Mouse (Mus musculus) NIH3T3 (cell line): ENCODE data around the gene Gm10130.
"Not testable (repeated sequence)": the region's sequence is repeated elsewhere in the genome, so short reads cannot be mapped to it uniquely, and the experiment has no call there.

Source experiments
- DNase-seq: peaks from one replicate; pipeline ENCODE4 v3.0.0-alpha.2; 2012; ENCODE audit warnings: low read depth

Gm10130 gene

DNA sequence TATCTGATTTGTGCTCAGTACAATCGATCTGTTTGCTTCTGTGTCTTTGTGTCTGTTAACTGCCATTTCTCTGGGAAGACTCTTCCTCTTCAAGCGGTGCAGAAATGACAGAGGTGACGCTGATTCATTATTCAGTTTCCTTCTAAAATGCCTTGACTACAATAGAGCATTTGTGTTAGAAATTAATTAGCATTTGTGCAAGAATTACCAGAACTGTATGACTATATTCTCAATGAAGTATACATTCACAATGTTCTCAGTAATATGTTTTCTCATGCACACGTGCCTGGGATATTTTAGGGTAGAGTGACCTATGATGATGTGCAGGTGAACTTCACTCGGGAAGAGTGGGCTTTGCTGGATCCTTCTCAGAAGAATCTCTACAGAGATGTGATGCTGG lies at the start of gene Gm10130:
Gene Gm10130 (plus strand): TSS at position 301 of the 400 bp plus-strand sequence.
- no peak for DNase-seq

DNA sequence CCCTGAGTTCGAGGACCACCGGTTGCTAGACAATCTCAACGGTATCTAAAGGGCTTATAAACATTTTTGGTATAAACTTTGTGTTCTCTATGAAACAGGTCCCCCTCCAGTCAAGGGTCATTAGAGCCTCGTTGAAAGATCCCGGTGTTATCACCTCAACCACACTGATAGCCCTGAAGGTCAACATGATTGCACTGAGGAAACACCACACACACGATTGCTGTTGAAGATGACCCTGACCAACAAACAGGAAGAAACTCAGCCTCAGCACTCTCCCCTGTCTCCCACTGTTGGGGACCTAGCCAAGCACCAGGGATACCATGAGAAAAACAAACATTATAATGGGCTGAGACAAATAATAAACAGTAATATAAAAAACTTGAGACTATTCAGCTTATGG lies 29.8 kb upstream of the Gm10130 start:
- DNase-seq: no peak

DNA sequence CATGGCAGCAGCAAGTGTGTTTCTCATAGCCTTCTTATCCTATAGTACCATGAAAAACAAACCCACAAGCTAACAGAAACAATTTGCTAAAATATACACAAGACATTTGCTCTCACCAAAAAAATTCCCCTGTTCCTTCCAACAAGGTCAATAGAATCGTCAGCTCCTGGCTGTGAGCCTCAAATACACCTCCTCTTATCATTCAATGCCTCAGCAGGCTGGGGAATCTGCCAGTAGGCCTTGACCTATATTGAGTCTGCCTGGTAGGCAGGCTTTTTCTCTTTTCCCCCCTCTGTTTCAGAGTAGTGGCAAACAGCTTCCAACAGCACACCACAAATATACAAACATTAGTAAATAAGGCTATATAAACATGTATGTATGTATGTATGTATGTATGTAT lies 24.4 kb upstream of the Gm10130 start:
- no peak for DNase-seq

GRCm38 (mm10) chr2:150307183-150307773 lies 16.2 kb upstream of the Gm10130 start:
- no peak for DNase-seq

GRCm38 (mm10) chr2:150310952-150311884 lies 12.3 kb upstream of the Gm10130 start:
- DNase-seq: peak; percentile 95

GRCm38 (mm10) chr2:150316140-150316539 lies 7.4 kb upstream of the Gm10130 start:
- no peak for DNase-seq

- no peak for DNase-seq
These were observed 4.5 kb upstream of the Gm10130 start for GRCm38 (mm10) chr2:150318973-150319372.

GRCm38 (mm10) chr2:150357136-150357535 lies 33.6 kb downstream of the Gm10130 start:
- DNase-seq: not testable (repeated sequence)

DNA sequence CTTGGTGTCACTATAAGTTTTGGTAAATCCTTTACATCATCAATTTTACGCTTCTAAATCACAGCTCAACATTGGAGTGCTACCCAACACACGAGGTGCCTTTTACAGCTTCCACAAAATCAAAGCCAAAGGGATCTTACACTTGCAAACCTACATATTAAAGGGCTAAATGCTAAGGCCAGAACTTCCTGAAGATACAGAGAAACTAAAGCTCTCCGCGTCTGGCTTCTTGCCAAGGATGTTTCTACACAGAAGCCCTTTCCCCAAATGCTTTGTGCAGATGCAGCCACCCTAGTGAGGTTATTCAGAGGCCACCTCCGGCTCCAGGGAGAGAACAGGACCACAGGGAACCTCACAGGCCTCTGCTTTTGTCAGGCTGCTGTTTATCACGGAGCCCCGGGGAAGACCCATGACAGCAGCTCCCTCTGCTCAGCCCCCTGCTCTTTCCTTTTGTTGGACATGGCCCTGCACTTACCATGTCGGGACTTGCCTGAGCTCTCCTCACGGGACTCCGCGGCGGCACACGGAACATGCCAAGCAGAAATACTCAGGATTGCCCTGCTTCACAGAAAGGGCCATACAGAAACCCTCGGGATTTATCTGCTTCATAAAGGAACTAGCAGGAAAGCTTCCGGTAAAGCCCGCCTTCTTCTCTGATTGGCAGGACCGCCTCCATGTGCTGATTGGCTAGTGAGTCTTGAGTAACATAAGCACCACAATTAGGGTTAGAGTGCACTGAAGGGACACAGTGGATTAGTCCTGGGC lies 38.8 kb downstream of the Gm10130 start, which contains the start of gene 3300002I08Rik:
Gene 3300002I08Rik (minus strand): TSS at position 653 of the 765 bp plus-strand sequence.
- peak; percentile 91 for DNase-seq

DNA sequence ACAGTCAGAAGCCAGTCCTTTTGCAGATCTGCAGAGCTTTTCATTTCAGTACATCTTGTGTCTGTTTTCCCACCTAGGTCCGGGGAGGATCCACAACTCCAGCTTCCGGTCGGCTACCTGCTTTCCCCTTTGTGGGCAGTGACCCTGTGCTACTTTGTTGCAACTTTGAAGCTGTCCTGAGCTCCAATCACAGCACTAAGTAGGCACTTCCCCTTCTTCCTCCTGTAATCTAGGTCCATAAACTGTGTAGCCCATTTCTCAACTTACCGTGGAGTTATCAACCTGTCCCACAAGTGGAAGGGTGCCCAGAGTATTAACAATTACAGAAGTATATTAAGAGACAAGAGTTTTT lies 39.4 kb downstream of the Gm10130 start:
- DNase-seq: no peak

GRCm38 (mm10) chr2:150385553-150386106 lies 62.1 kb downstream of the Gm10130 start:
- DNase-seq: not testable (repeated sequence)

DNA sequence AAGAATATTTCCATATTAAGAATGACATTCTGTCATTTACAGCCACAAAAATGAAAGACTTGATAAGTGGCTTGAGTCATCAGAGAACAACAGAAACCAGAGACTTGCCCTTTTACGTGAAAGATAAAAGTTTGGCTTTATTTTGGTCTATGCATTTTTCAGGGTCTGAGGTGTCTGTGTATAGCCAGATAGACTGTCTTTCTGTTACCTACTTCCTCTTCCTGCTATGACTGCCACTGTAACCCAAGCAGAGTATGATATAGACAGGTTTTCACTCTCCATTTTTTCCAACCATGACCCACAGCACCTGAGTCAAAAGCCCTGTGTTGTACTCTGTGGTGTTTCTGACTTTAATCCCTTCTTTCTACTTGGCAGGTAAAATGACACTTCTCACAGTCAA lies 66.7 kb downstream of the Gm10130 start:
- no peak for DNase-seq

GRCm38 (mm10) chr2:150412146-150412545 lies 88.6 kb downstream of the Gm10130 start:
- DNase-seq: not testable (repeated sequence)
